Mouse (Mus musculus): ENCODE measurements around the gene Gm49396.

DNA sequence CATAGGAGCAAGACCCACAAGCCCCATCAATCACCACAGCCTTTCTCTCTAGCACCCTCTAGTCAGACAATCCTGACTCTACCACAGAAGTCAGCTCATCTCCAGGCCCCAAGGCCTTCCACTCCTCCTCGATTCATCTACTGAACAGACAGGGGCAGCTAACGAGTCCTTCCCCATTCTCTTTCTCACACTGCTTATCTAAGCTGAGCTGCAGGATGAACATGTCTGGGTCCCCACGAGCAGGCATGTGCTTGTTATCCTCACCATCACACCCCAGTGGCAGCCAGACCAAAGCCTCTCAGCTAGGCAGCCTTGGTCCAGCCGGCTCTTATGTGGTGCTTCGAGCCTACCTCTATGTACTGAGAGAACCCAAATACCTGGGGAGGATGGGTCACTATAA, 9.2 kb downstream of the Gm49396 start:
- TF ChIP-seq EP300 (IDR thresholded peaks at IDR 0.05; ENCODE audit: low read depth) (no peak), CTCF (IDR thresholded peaks at IDR 0.05; ENCODE audit: low read depth) (0 out of 2 replicates have a peak, but pooled peaks have one; percentile 6)
